Mouse (Mus musculus): ENCODE data around the gene 4930558K02Rik.

The 4930558K02Rik gene

DNA sequence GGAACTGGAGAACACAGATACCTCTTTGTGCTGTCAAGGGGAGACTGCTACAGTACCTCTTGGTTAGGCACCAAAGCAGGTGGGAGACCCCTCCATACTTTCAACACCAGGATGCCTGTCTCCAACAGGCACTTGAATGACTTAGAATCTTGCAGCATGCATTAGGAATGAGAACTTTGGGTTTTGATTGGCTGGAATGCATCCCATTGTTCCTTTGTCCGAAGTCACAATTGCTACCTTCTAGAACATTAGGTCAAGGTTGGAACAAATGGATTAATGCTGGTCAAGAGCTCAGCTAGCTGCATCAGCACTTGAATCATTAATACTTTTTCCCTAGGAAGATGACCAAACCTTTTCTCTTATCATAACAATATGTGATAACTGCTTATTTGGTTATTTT lies at the start of gene 4930558K02Rik:
TSS of gene 4930558K02Rik (minus strand) at position 101 of the 400 bp plus-strand sequence.
- DNase-seq (ENCODE audit: low spot score), result no peak

DNA sequence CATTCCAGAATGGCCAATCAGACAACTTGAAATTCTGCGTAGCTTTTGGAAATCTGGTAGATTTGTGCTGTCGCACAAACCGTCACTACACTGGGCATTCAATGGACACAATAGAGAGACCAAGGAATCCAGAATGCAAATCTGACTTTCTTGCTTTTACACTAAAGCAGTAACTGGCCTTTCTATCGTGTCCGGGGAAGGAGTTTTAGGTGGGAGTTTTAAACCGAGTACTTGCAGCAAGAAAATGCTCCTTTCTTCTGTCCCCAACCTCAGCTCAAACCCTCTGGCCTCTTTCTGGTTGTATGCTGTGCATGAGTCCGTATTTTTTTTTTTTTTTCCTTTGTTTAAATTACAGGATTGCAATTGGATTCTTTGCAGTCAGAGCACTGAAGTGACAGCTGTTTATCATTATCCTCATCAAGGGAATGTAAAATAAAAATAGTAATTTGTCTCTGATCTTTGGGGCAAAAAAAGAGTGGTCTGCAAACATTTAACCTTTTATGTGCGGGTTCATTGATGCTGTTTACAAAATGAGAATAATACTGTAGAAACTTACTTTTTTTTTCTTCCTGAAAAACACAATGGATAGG lies 44.3 kb upstream of the 4930558K02Rik start:
- DNase-seq (ENCODE audit: low spot score), result no peak

DNA sequence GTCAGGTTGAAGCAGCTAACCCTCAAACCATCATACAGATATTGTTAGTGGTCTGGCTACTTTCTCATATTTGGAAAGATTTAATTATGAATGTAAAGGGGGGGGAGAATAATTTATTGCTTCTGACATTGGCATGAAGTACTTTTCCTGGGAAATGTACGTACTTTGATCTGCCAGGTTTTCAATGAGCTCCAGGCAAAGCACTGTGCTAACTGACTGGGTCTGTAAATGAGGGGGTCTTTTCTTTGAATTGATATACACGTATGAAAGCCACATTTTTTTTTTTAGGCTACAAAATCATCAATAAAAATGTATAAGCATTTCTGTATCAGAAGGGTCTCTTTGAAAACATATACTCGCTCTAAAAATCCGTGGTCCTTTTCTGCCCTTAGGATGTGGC lies 41.3 kb upstream of the 4930558K02Rik start:
- no peak for DNase-seq (ENCODE audit: low spot score)

DNA sequence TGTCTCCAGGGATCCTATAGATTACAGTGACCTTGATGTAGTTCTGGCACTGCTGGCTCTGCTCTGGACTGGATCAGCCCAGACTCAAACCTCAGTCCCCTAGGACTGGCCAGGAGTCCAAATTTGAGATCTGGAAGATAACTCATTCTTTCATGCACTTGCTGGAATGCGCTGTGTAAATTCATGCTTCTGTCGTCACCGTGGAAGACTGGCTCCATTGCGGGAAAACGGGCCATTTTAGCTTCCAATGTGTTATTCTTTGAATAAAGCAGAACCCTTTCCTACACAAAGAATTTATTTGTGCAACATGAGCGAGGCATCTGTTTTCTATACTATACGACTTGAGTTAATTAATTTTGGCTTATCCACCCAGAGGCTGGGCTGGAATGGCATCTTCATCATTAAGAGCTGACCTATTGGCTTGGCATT lies 40.9 kb upstream of the 4930558K02Rik start:
- DNase-seq (ENCODE audit: low spot score), result no peak

DNA sequence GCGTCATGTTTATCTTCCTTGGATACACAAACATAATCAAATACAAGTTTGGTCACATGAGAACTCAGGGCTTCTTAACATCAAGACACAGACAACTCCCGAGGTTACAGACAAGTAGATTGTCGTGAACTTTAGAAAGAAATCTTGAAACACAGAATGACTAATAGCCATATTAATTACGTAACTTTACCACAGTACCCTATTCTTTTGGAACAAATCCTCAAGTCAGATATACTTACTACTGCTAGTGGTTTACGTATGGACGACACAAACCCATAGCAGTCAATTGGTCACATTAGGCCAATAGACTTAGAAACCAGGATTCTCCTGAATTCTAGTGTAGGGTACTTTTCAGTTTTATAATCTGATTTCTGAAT lies 39.2 kb upstream of the 4930558K02Rik start:
- no peak for DNase-seq (ENCODE audit: low spot score)

DNA sequence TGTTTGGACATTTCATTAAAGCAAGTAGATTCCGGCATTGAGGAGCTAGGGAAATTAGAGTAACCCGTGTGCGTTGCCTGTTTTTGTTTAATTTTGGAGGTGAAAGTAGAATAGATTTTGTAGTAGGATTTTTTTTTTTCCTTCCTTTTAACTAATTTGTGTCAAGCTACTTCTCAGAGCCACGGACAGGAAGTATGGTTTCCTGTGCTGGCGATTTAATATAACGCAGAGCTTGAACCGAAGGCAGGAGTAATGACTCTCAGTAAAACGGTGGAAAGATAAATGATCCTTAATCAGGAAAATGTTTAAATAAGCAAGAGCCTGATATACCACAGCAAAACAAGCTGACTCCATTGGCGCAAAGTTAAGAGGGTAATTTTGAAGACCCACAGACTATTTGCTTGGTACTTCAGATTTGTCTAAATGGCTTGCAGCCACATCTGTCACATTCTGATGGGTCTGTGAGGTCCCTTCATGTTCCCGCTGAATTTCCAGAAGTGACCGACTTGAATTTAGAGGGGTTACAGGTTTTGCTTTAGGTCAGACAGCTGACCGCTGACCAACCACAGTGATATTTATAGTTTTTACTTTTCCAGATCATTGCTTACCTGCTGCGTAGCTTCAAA lies 38.7 kb upstream of the 4930558K02Rik start:
- no peak for DNase-seq (ENCODE audit: low spot score)

DNA sequence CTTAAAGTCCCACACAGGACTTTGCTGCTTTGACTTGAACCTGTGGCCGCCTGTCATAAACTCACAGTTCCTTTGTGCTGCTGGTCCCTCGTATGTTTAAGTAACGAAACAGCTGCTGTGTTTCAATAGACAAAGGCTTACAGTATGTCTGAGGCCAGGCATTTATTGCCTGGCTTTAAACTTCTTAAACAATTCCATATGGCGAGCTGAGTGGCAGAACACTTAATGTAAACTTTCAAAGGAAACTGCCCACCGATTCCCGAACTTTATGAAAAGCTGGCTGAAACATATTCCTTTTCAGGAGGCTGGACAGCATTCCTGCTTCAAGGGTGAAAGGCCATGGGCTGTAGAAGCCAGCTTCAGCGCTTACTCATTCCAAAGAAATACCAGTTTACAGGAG lies 37.5 kb upstream of the 4930558K02Rik start:
- no peak for DNase-seq (ENCODE audit: low spot score)

DNA sequence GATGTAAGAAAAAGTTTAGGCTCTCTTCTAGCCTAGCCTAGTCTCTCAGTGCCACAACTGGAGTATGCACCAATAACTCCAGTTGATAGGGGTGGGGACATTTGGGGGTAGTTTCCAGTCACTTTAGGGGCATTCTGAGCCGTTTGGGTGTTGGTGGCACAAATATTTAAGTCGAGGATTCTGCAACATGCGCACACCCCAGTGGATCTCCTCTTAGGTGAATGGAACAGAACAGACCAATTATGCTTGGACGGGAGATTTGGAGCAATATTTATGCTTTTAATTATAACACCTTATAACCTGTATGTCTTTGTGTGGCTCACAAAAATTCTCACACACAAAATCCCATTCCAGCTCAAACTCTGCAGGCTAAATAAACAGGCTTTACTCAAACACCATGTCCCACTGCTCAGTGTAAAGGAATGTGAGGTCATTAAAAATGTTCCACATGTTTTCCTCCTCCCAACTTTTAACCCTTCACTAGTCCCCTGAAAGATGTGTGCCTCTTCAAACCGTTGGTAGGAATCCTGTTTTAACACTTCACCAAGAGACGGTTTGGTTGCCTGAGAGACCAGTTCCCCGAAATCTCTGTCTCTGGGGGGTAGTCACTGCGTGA lies 35.9 kb upstream of the 4930558K02Rik start:
- DNase-seq (ENCODE audit: low spot score), result no peak

DNA sequence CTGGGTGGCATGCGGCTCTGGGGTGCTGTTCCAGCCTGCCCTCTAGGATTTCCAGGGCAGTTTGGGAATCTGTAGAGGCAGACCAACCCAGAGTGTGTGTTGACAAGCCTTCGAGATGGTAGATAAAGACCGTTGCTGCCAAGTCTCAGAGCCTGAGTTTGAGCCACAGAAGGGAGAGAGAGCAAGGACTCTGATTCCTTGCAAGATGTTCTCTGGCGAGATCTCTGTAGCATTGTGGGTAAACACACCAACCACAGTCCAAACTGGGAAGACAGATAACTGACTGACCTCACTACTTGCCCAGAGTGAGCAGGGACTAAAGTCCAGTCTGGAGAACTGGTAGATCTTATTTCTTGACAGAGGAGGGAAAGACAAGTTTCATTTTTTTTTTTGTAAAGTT lies 34.1 kb upstream of the 4930558K02Rik start:
- no peak for DNase-seq (ENCODE audit: low spot score)

DNA sequence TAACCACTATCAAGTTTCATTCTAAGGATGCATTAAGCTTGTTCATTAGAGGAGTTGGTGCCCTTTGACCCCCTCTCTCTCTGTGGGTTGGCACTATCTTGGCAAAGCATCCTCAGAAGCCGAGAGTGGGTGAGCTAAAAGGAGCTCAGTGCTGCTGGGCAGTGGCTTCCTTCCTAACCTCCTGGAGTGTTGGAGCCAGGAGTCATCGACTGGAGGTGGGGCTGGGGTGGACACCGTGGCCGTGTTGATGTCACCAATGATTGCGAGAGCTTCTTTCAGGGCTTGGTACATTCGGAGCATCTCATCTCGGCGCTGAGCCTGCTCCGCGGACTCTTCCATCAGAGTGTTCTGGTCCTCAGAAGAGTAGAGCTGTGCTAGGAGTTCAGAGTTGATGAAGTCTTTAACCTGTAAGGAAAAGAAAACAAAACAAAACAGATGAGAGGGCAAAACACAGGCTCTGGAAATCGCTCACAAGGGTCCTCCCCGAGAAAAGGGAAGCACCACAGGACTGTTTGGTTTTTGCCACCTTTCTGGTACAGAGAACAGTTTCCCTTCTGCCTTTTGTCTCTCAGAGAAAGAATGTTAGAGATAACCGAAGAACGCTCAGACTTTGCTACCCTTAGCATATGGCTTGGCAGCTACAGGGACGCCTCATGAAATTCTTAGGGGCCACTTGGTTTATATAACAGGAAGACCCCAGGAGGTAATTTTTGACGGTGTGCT lies 32.2 kb upstream of the 4930558K02Rik start:
- no peak for DNase-seq (ENCODE audit: low spot score)

DNA sequence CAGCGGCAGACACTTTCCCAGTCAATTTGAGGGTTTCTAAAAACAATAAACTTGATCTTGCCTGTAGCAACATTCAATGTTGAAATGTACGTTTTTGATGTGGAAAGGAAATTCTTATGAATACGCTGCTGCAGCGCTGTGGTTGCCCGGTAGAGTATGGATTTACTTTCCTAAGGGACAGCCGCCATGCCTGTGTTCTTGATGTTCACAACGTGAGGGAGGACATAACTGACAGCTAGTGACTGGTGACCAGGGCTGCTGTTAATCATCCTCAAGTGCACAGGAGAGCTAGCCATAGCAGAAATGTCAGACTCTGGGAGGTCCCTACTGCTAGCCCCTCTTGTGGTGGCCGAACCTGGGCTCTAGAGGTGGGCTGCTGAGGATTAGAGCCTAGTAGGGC lies 29.6 kb upstream of the 4930558K02Rik start:
- no peak for DNase-seq (ENCODE audit: low spot score)

DNA sequence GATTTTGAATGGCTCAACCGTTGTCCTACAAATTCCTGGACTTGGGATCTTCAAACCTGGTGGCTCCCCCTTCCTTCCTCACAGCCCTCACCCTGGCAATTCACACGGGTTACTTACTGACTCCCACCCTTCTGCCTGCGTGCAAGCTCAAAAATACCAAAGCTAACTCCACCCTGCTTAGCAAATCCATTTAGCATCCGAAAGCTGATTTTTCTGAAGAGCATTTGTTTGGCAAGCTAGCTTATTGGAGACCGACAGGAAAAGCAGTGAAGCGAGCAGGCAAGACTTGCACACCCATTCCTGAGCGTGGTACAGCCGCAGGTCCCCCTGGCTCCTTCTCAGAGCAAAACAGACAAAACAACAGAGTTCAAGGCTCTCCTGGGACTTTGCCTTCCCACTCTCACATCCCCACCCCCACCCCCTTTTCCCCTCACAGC lies 29.2 kb upstream of the 4930558K02Rik start:
- DNase-seq (ENCODE audit: low spot score), result no peak

DNA sequence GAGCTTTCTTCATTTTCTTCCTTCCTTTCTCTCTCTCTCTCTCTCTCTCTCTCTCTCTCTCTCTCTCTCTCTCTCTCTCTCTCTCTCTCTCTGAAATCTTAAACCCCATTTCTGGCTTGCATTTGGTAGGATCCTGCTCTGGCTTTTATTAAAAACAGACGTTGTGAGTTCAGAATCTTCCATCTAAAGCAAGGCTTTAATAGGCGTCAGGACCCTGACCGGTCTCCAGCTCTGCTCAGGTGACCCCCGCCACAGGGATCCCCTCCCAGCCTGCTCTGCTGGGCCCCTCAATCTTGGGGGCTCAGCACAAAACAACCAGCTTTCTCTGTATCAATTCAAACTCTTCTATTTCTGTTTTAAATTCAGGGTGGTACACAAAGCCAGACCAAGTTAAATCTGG lies 28.8 kb upstream of the 4930558K02Rik start:
- DNase-seq (ENCODE audit: low spot score), result no peak

DNA sequence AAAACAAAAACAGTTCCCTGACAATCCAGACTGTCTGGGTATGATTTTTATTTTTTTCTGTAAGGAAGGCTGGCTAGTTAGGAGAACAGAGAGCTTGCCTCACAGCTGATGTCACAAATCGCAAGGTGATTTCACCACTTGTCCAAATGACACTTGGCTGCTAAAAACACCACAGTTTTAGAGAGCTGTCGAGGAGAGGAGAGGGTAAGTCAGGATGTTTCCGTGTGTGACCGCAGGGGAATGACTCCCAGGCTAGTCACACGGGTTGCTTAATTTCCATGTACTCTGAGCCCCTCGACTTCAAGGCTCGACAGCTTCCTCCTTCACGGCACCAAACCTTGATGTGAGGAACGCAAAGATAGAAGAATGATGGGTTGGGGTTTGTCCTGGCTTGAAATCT lies 26.7 kb upstream of the 4930558K02Rik start:
- no peak for DNase-seq (ENCODE audit: low spot score)

DNA sequence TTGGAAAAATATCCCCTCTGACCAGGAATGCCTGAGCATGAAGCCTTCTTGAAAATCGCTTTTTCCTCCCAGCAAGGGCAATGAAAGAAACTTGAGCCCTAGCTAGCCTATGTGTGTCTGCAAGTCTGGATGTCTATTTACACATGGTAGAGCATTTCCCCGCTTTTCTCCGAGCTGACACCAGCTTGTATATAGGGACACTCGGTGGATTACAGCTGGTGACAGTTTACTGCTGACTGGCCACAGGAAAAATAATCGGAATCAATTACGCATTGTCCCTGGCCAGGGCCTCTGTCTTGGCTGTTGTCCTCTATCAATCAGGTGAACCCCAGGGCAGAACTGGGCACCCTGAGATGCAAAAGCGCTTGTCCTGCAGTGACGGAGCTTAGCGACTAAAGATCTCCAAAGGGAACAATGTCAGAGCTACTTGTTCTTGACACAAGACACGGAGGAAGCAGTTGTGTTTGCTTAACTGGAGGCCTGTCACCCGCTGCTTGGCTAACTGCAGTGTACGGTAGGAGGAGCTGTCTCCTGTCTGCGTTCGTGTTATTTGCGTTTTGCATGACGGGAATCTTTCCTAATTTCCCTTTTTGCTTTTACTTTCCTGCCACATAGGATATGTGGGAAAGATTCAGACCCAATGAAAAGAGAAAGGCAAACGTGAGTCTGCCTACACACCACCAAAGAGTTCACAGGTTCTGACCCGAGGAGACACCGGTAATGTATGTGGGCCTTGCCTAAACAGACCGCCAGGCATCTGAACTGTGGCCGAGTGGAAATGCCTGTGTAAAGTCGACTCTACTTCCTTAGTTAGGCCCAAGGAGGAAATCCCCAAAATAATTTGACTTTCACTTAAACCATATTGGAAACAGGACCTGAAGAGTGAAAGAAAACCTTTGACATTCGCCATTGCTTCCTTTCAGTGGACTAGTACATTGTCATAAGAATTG lies 25.7 kb upstream of the 4930558K02Rik start:
- no peak for DNase-seq (ENCODE audit: low spot score)

DNA sequence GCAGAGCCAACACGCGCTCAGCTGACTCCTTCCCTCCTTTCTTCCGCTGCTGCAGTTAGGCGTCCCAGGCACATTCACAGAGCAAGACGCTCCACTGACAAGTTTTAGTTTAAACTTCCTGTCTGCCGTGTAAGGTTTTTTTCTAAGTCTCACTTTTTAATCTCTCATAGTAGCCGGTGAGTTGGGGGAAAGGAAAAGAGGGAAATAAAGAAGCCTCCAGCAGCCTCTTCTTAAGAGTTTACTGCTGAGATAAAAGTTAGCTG lies 25.0 kb upstream of the 4930558K02Rik start:
- no peak for DNase-seq (ENCODE audit: low spot score)

DNA sequence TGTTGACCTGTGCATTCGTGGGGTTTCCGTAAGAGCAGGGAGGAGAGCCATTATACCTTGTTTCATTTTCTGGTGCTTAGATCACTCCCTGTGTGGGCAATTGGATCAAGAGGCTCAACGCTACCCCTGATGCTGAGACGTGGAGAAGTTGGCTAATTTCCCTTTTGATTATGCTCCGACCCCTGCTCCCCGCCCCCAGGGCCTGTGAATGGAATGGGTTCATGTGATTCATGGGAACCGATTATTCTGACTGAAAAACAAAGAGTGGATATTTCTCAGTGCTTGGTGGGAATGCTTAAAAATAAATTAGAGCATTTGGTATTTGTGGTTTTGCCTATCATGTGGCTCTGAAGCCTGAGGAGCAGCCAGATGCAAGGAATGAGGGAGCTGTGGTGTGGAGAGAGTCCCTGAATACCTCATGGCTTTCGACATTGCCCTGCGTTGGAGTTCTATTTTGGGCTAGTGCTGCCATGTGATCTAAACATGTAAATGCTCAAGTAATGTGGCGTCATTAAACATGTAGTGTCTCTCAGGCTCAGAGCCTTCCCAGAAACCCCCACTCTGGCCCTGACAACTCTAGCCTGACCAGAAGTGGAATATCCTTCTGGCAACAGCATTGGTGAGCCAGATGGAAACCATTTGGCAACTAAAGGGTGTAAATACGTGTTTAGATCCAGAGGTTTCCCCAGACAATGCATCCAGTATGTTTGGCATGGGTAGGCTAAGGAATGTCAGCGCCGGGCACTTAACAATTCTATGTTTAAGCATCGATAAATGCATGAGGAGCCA lies 24.5 kb upstream of the 4930558K02Rik start:
- DNase-seq (ENCODE audit: low spot score), result no peak

DNA sequence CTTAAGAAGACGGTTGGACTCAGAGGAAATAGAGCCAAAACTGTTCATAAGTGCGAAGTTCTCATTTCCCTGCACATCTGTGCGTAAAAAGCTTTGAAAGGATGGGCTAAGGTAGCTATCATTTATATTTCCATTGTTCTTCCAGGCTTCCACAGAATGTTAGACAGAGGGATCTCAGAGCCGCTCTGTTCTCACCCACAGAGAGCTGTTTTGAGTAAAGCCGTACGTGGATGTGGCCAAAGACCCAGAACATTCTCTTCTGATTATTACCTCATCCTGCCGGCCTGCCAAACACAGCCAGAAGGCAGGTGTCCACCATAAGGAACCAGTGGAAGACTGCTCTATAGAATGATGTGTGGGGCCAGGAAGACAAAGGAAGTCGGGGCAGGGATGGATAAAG lies 21.9 kb upstream of the 4930558K02Rik start:
- DNase-seq (ENCODE audit: low spot score), result no peak

DNA sequence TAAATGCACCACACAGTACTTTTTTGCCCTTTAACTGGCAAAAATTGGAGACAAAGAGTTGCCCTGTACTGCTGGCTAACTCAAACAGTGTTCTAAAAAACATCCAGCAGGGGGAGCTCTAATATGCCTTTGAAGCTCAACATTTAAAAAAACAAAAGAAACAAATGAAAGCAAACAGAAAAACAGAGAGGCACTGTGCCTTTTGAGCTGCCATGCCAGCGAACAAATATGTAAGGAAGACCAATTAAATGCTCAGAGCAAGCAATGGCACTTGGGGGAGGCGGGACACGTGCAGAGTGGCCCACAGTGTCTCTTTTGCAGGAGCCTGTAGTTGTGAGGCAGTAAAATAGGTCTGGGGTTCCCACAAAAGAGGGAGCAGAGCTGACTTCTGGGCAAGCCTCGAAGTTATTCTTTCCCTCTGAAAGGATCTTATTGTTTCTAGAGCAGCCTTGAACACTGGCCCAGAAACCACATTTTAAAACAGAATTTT lies 20.5 kb upstream of the 4930558K02Rik start:
- DNase-seq (ENCODE audit: low spot score), result peak; percentile 42

DNA sequence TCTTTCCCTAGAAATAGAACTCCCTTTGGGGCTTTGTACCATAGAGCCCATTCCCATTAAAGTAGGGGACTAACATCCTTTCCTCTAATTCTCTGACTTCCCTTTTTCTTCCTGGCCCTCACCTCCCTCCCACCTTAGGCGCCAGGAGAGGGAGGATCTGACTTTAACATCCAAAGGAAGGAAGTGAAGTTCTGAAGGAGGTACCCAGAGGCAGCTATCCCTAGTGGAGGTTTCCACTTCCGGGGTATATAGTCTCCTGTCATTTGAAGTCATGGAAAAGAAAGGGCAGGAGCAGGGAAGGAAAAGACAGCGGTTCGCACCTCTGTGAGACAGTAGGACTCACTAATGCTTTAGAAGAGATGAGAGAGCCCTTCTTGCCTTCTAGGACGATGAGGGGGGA lies 19.9 kb upstream of the 4930558K02Rik start:
- no peak for DNase-seq (ENCODE audit: low spot score)

DNA sequence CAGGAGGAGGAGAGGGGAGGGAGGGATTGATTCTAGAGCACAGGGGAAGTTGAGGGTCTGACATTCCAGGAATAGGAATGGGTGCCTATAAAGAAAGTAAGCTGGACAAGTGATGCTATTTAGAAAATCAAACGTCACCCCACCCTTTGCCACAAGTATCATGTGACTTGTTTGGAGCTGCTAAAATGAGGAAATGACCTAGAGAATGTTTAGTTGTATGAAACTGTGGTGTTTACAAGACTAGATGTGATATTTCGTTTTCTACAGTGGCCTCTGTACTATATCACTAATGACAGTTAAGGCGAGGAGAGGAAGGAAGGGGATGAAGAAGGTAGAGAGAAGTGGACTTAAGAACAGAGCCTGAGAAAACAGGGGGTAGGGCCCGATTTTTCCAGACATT lies 19.3 kb upstream of the 4930558K02Rik start:
- no peak for DNase-seq (ENCODE audit: low spot score)
